Mouse (Mus musculus) NIH3T3 (cell line): Measurements from ENCODE around the gene Rab3c.

Experiments used
- DNase-seq: peaks from one replicate; pipeline ENCODE4 v3.0.0-alpha.2; 2012; ENCODE audit warnings: low read depth

Gene Rab3c

DNA sequence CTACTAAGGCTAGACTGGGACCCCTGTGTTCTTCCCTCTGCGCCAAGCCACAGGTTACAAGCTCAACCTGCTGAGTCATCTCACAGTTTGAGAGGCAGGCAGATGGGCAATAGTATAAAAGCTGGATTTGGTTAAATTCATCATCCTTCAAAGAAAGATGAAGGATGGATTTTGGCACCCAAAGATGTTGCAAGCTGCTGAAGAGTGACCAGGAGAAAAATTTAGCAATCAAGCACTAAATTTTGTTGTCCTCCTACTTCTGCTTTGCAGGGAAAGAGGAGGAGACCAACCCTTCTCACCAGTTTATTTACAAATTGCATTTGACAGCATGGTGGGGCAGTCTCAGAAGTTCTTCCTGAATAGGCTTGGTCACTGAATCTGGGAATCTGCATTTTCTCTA, 90.8 kb downstream of the Rab3c start:
- DNase-seq, result peak; percentile 69

DNA sequence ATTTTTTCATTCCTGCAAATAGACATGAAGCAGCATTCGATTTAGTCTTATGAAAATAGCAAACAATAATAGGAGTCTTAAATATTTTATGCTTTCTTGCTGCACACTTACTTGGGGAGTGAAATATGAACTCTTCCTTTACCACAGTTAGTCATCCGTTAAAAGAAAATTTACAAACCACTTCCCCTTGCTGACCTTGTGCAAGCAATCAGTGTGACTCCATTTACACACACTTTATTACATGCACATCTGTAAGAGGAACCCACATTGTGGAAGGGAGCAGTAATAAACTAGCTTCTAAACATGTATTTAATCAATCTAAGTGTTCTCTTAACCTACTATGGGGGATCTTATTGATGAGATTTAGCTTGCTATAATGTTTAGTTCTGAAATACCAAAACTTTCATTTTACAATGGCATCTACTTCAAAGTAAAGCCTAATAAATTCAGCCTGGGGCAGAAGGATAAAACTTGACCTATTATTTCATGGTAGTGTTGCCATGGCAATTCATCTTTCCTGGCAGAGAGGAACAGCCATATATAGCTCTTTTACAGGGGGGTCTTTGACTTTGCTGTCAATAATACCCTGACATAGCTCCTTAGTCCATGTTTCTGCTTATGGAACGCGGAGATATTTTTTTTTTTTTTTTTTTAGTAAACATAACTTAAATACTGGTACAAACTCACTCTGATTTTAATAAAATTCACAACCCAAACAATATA, 95.7 kb downstream of the Rab3c start:
- peak; percentile 26 for DNase-seq

DNA sequence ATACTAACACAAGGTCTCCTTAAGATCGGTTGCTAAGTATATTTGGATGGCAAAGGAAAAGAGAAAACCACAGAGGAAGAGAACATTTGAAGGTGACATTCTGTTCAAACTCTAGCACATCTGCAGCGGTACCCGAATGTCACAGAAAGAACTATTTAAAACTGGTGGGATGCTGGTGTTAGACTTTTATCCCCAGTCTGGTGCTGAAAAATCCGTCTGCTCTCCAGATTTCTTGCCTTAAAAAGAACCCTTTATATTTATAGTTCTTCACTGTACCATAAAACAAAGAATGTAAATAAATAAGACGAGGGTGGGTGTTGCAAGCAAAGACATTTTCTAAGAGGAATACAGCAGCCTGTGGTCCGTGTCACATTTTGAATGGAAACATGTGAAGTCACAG, 105.1 kb downstream of the Rab3c start:
- DNase-seq, result no peak

DNA sequence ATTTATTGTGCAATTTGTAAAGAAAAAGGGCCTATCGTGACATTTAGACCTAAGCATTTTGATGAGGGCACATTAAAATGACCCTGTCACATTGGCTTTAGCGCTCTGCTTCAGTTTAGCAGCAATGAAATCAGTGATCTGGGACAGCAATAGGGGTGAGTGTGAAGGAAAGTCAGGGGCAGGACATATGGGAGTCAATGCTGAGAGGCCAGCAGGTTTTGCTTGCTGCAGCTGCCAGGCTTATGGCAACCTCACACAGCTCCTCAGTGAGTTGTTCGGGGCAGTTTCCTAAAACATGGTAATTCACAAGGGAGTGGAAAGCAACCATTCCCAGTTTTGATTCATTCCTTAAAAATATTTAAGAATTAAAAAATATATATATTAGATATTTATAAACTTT, 111.1 kb downstream of the Rab3c start:
- no peak for DNase-seq

DNA sequence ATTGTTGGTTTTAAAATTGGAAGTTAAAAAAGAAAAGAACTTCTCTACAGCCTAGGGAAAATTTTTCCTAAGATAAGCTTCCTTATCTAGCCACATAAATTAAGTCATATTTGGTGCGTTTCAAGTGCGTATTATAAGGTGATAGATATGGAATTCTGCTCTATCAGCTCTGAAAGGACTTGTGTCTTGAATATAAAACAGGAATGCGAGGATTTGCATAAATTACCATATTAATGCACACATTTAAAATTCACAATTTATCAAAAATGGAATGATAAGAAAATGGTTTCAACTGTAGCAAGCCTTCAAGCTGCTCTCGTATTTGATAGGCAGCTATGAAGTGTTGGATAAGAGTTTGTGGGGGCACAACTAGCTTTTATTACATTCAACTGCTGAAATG, 111.6 kb downstream of the Rab3c start:
- no peak for DNase-seq

DNA sequence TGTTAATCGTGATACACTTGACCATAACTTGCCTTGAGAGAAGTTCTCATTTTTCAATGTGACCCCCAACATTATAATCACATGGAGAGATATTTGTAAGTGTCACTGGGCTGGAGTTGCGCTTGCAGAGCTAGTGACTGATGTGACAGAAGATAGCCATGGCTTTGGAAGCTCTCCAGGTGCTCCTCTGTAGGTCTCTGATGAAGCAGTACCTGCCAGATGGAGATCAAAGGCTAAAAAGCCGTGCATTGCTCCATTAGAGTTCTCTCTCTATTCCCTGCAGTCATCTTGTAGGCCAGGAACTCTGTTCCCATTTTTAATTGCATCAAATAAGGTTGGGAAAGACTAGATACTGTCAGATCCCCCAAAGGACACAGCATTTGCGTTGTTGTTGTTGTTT, 112.2 kb downstream of the Rab3c start:
- no peak for DNase-seq

DNA sequence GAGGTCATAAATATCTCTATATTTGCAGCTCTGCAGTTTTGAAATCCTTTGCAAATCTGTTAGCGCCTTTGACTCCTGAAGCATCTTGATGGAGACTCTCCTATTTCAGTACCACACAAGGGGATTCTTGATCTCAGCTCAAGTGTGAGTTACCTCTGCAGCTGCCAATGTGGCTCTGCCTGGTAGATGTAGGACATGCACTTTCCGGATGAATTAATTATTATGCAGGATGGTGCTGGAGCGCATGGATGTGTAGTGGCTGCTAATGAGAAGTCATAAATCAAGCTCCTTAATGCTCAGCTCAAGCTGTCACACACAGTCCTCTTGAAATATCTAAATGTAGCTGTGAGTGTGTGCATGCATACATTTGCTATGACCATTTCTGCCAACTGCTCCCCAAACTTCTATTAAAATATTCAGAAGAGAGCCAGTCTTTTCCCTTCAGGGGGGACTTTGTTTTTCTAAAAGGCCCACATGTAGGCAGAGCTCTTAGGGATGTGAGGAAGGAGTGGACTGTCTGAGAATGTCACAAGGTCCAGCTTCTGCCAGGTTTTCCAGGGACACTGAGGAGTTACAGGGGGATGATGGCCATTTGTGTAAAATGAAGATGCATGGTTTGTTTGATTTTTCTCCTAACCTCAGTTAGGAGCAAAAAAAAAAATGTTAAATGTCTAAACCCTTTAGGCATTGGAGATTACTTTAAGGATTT, 114.0 kb downstream of the Rab3c start:
- DNase-seq, result no peak

DNA sequence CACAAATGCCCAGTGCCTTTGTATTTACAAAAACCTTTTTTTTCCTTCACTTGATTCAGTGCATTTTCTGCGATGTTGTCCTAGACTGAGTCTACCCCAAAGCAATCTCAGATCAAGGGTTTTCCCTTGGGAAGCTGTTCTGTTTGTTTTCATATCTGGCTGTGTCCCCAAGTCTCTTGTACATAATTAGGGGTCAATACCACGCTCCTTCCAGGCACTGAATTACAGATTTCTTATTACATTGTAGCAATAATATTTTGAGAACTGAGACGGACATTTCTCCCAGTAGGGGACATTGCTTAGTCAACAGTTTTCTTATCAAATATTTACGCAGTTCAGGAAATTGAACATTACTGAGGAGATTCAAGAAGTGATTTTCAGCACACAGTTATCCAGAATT, 120.8 kb downstream of the Rab3c start:
- DNase-seq, result no peak

DNA sequence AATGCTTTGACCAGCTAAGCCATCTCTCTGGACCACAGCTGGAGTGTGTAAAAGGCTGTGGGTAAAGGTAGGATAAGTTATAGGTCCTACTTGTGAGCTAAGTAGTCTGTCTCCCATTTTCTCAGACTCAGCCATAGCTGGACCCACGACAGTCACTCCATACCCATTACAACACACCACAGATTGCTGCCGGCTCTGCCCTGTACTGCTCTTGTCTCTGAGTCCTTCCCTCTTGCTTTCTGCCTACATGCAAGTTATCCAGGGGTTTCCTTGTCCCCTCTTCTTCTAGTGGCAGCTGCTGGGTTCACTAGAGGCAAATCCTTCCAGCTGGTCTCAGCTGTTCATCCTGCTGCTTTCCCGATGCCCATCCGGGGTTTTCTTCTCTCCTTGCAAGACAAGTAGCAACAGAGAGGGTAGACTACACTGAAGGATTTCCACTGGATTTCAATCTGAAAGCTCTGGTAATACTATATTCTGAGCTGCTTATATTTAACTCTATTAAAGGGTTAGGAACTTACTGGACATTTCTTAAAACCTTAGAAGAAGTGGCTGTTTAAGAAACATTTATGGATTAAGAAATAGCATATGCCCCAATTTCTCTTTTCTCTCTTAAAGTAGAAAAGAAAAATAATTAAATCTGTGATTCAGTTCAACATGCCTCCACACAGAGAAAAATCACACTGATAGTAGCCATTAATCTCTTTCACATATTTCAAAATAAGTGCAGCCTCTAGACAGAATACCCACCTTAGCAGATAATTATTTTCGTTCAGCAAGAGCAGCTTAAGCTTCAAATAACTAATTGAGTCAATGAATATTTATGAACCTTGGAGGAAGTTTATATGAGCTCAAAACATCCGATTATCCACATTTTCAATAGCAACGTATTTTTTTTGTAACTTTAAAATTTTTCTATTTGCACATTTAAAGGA, 121.9 kb downstream of the Rab3c start:
- DNase-seq, result no peak

DNA sequence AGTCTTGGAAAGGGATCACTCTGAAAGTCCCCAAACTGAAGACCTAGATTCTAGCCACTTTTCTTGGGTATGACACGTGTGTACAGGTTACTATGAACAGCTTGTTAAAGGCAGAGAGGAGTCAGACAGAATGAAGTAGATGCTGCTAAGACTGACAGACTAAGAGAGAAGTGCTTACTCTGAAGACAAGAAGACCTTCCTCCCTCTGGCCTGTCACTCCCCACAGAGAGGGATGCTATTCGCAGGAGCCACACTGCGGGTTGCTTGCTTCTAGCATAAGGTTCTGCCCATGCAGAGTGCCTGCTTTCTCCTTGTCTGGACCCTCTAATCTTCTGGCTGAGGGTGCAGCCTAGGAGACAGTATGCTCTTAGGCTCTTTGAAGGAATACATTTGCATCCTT, 135.3 kb downstream of the Rab3c start:
- no peak for DNase-seq

DNA sequence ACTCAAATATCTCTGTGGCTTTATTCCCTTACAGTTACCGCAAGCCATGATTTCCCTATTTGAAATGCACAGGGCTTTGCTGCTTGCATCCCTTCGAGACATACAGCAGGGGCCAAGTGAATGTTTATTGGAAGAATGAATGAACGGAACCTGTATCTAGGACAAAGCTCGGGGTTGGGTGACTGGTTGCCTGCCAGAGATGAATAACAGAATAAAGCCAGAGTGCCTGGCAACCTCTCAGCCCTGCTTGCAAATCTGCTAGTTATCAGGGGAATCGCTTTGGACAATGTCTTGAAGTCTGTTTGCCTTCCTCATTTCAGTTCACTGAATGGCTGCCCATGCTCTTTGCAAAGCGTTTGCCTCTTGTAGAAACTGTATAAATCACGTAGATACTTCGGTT, 135.8 kb downstream of the Rab3c start:
- no peak for DNase-seq

DNA sequence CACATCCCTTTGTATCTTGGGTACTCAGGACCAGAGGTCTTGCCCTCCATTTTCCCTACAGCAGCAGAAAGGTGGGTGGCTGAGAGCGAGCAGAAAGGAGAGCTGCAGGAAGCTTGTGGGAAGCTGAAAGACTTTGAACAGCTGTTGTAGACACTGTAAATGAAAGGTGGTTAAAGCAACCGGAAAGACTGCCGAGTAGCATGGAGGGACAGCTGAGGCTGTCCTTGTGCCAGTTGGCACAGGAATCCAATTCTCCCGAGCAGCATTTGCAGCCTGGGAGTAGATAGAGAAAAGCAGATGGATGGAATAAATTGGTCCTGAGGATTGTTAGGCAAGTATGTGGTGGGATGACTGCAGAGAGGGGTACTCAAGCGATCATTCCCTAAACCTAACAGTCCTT, 141.5 kb downstream of the Rab3c start:
- no peak for DNase-seq

DNA sequence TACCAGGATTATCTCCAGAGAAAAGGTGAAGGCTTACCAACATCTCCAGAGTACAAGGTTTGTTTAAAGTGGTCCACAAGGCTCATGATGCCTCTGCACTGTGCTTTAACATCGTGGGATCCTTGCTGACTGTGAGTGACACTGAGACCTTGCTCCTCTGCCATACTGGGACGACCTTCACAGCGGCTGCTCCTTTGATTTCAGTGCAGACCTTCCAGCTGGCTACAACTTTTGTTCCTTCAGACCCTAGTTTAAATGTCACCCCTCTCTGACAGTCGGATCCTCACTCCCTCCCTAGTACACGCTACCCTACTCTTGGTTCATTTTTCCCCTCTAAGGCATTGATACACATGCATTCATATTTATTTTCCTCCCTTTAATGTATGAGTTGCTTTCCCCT, 142.2 kb downstream of the Rab3c start:
- no peak for DNase-seq

DNA sequence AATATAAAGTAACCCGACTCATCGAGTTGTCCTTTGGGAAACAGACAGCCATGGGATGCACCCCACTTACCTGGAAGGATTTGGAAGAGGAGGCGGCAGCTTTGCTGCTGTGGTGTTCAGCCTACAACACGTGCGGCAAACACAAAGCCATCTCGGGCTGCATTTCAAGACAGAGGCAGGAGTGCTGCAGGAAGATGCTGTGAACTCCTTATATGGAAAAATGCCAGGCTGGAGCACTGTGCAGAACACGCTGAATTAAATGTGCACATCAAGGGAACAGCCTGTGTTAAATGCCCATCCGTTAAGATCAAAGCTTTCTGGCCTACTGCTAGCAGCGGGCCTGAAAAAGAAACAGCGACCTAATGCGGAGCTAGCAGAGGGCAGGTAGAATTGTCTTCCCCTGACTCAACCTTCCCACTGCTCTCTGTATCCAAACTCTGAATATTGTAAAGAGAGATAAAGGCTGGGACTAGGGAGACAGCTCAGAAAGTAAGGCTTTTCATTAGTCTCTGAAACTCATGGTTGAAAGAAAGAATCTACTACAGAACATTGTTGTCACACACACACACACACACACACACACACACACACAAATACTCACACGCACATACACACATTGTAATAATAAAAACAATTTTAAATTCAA, 153.1 kb downstream of the Rab3c start:
- no peak for DNase-seq

DNA sequence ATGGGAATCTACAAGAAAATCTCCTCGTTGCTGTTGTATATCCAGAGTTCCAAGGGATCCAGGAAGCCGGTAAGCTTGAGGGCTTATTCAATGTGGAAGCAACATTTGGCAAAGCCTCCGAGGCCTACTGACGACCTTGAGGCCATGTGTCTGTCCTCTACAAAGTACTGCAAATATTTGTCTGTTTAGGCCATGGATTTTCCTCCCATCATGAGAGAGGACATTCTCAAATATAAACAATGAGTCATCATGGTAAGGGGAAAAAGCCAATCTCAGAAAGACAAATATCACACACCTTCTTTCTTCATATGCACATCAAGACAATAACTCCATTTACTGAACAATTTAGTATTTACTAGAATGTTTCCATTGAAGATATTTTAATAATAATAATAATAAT, 158.0 kb downstream of the Rab3c start:
- DNase-seq, result peak; percentile 8

DNA sequence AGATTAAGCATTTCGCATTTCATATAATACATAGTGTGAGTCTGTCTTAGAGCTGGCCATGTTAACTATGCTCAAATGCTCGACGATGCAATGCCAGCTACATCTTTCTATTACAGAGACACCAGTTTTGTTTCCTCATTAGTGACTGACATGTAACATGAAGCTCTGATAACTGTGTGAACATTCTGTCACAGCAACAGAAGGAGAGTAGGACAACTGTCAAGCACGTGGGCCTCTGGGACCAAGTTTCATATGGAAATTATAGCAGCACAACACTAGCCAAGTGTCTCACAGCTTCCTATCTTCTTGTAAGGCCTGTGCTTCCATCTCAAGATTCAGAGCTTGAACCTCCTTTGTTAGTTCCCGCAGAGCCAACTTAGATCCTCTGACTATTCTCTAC, 163.9 kb downstream of the Rab3c start:
- DNase-seq, result no peak

DNA sequence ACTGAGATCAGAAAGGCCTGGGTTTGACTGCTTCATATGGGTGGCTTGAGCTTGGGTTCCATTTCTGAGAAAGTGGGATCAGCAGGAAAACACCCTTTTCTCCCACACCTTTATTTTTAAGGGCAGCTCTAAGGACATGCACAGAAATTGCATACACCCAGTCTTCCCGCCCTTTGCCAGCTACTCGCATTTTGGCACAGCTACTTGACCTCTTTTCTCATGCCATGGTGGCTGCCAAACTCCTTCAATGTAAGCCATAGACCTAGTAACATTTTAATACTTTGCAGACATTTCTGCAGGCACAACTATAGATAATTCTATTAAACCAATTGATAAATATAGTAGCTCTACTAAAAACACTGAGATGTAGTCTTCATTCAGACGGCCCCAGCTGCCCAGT, 164.5 kb downstream of the Rab3c start:
- no peak for DNase-seq

DNA sequence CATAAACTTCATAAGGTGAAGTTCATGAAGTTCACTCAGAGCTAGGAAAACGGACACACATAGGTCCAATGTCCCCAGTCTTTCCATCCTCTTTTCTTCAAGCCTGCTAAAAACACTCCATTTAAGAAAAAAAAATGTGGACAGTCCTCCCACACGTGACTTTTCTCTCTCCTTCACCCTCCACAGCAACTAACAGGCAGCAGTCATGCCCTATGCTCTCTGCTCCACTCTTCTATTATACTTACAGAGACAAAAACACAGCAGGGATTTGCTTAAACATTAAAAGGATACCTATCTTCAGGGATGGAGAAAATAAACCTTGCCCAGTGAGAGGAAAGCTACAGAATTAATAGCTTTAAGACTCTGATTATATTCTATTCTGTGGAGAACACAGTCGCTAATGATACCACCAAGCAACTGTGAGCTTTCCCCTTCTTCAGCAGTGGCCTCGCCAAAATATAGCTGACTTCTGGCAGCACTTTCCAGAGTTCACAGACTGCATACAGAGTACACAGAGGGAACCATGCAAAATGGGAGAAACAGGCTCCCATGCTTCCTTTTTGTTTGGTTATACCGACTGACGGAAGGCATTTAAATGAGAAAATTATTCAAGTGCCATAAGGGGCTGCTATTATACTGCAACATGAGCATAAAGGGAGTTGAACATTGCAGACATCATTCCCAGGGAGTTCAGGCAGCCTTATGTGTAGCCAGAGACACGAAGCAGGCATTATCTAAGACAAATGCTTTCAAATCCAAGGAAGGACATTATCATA, 165.7 kb downstream of the Rab3c start:
- DNase-seq, result no peak

DNA sequence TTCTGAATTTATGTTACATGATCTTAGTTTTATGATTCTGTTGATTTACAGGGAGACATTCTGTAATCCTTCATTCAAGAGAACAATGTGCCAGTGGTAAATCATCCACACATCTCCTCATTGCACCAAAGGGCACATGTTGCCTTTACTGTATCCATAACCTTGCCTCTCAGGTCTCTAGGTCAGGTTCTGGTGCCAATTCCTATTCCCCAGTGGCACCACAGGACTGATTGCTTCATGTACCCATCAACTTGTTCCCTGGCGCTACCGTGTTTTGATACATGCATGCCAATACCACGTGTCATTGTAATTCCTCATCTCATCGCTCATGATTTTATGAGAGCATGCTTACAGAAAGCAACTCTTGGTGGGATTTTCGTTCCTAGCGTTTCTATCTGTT, 167.1 kb downstream of the Rab3c start:
- DNase-seq, result peak; percentile 35

DNA sequence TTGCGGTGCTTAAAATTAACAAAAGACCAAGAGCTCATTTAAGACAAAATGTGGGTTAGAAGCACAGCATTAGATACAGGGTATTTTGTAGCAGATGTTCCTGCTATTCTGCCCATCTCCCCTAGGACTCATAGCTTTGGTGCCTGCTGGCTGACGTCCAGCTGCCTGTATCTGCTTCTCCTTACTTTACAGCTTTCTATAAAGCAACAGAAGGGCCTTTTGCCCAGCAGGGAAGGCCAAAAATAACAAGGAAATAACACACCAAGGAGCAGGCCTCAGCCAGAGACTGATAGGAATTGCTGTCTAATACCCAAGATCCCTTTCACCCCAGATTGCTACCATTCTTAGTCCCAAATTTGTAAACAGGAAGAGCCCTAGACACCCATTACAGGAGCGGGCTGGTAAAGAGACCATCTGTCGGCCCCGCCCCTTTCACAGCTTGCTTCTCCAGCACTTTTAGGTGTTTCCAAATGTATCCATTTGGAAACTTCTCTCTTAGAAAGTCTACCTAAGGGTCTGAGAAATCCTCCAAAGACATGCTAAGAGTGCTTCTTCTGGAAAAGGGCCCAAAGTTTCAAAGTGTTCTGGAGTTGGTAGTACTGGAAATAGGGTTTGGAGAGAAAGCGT, 183.3 kb downstream of the Rab3c start:
- DNase-seq, result peak; percentile 76

DNA sequence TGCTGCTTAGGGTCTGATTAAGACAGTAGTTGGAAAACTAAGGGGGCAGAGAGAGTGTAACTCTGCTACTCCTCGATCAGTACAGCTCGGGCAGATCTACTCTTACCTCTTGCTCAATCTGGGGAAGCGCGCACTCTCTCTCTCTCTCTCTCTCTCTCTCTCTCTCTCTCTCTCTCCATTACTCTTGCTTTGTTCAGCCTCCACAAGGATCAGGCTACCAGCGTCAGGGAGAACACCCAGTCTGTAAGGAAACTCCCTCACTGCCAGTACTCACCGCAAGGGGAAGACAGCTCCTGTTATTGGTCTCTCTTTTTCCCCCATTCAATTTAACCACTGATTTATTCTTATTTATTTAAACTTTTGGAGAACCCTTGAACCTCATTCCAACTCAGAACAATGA, 185.8 kb downstream of the Rab3c start:
- DNase-seq, result no peak
